Mouse (Mus musculus): ENCODE data around the gene Elf1. TPM values are rescaled to one million over a fixed set of nuclear protein-coding genes. Genes with fewer than 3 reads are reported as not detected.

Elf1 gene
- total RNA-seq, 1 experiment from 2014 or later = 335 TPM

- ATAC-seq (replicated peaks in 1 of 2; ENCODE audit: insufficient read depth in 1 of 2, low FRiP score in 2 of 2, low TSS enrichment in 1 of 2, low read depth in 1 of 2, poor library complexity in 2 of 2, severe bottlenecking in 2 of 2) = no peak
Measured at GRCm38 (mm10) chr14:79586499-79587138, 105.6 kb downstream of the Elf1 start.

- peak; percentile 94 to 95 for ATAC-seq (replicated peaks in 1 of 2; ENCODE audit: insufficient read depth in 1 of 2, low FRiP score in 2 of 2, low TSS enrichment in 1 of 2, low read depth in 1 of 2, poor library complexity in 2 of 2, severe bottlenecking in 2 of 2)
Measured at GRCm38 (mm10) chr14:79587139-79587851, 106.3 kb downstream of the Elf1 start, which contains the start of gene Sugt1. Sugt1 (plus strand) TSS chr14:79587691.

- no peak for ATAC-seq (replicated peaks in 1 of 2; ENCODE audit: insufficient read depth in 1 of 2, low FRiP score in 2 of 2, low TSS enrichment in 1 of 2, low read depth in 1 of 2, poor library complexity in 2 of 2, severe bottlenecking in 2 of 2)
Measured at GRCm38 (mm10) chr14:79587852-79588229, 106.8 kb downstream of the Elf1 start.

GRCm38 (mm10) chr14:79588534-79588951 is 107.5 kb downstream of the Elf1 start:
- ATAC-seq (replicated peaks in 1 of 2; ENCODE audit: insufficient read depth in 1 of 2, low FRiP score in 2 of 2, low TSS enrichment in 1 of 2, low read depth in 1 of 2, poor library complexity in 2 of 2, severe bottlenecking in 2 of 2) = no peak

- ATAC-seq (replicated peaks in 1 of 2; ENCODE audit: insufficient read depth in 1 of 2, low FRiP score in 2 of 2, low TSS enrichment in 1 of 2, low read depth in 1 of 2, poor library complexity in 2 of 2, severe bottlenecking in 2 of 2) = no peak
Measured at GRCm38 (mm10) chr14:79589401-79589800, 108.4 kb downstream of the Elf1 start.

- no peak for ATAC-seq (replicated peaks in 1 of 2; ENCODE audit: insufficient read depth in 1 of 2, low FRiP score in 2 of 2, low TSS enrichment in 1 of 2, low read depth in 1 of 2, poor library complexity in 2 of 2, severe bottlenecking in 2 of 2)
Measured at GRCm38 (mm10) chr14:79590916-79591315, 109.9 kb downstream of the Elf1 start.

GRCm38 (mm10) chr14:79591611-79592010 is 110.6 kb downstream of the Elf1 start:
- ATAC-seq (replicated peaks in 1 of 2; ENCODE audit: insufficient read depth in 1 of 2, low FRiP score in 2 of 2, low TSS enrichment in 1 of 2, low read depth in 1 of 2, poor library complexity in 2 of 2, severe bottlenecking in 2 of 2) = no peak

- no peak for ATAC-seq (replicated peaks in 1 of 2; ENCODE audit: insufficient read depth in 1 of 2, low FRiP score in 2 of 2, low TSS enrichment in 1 of 2, low read depth in 1 of 2, poor library complexity in 2 of 2, severe bottlenecking in 2 of 2)
Measured at GRCm38 (mm10) chr14:79594069-79594468, 113.1 kb downstream of the Elf1 start.

- ATAC-seq (replicated peaks in 1 of 2; ENCODE audit: insufficient read depth in 1 of 2, low FRiP score in 2 of 2, low TSS enrichment in 1 of 2, low read depth in 1 of 2, poor library complexity in 2 of 2, severe bottlenecking in 2 of 2) = no peak
Measured at GRCm38 (mm10) chr14:79596602-79597001, 115.6 kb downstream of the Elf1 start.

- no peak for ATAC-seq (replicated peaks in 1 of 2; ENCODE audit: insufficient read depth in 1 of 2, low FRiP score in 2 of 2, low TSS enrichment in 1 of 2, low read depth in 1 of 2, poor library complexity in 2 of 2, severe bottlenecking in 2 of 2)
Measured at GRCm38 (mm10) chr14:79605881-79606280, 124.9 kb downstream of the Elf1 start.

- ATAC-seq (replicated peaks in 1 of 2; ENCODE audit: insufficient read depth in 1 of 2, low FRiP score in 2 of 2, low TSS enrichment in 1 of 2, low read depth in 1 of 2, poor library complexity in 2 of 2, severe bottlenecking in 2 of 2) = no peak
Measured at GRCm38 (mm10) chr14:79606392-79606791, 125.4 kb downstream of the Elf1 start.

- ATAC-seq (replicated peaks in 1 of 2; ENCODE audit: insufficient read depth in 1 of 2, low FRiP score in 2 of 2, low TSS enrichment in 1 of 2, low read depth in 1 of 2, poor library complexity in 2 of 2, severe bottlenecking in 2 of 2) = no peak
Measured at GRCm38 (mm10) chr14:79606867-79607266, 125.9 kb downstream of the Elf1 start.

GRCm38 (mm10) chr14:79607352-79607751 is 126.4 kb downstream of the Elf1 start:
- ATAC-seq (replicated peaks in 1 of 2; ENCODE audit: insufficient read depth in 1 of 2, low FRiP score in 2 of 2, low TSS enrichment in 1 of 2, low read depth in 1 of 2, poor library complexity in 2 of 2, severe bottlenecking in 2 of 2) = no peak

- ATAC-seq (replicated peaks in 1 of 2; ENCODE audit: insufficient read depth in 1 of 2, low FRiP score in 2 of 2, low TSS enrichment in 1 of 2, low read depth in 1 of 2, poor library complexity in 2 of 2, severe bottlenecking in 2 of 2) = no peak
Measured at GRCm38 (mm10) chr14:79608286-79608685, 127.3 kb downstream of the Elf1 start.

- peak in 1 of 2 experiments; percentile 56; a peak in 2 of 4 replicates for ATAC-seq (replicated peaks in 1 of 2; ENCODE audit: insufficient read depth in 1 of 2, low FRiP score in 2 of 2, low TSS enrichment in 1 of 2, low read depth in 1 of 2, poor library complexity in 2 of 2, severe bottlenecking in 2 of 2)
Measured at GRCm38 (mm10) chr14:79617121-79617828, 136.3 kb downstream of the Elf1 start.

GRCm38 (mm10) chr14:79619802-79620201 is 138.8 kb downstream of the Elf1 start:
- no peak for ATAC-seq (replicated peaks in 1 of 2; ENCODE audit: insufficient read depth in 1 of 2, low FRiP score in 2 of 2, low TSS enrichment in 1 of 2, low read depth in 1 of 2, poor library complexity in 2 of 2, severe bottlenecking in 2 of 2)

- ATAC-seq (replicated peaks in 1 of 2; ENCODE audit: insufficient read depth in 1 of 2, low FRiP score in 2 of 2, low TSS enrichment in 1 of 2, low read depth in 1 of 2, poor library complexity in 2 of 2, severe bottlenecking in 2 of 2) = no peak
Measured at GRCm38 (mm10) chr14:79621143-79621542, 140.1 kb downstream of the Elf1 start.

All from hematopoietic stem cell, adult 5-6 weeks (primary cell).